Mouse (Mus musculus) G1E (cell line): ENCODE data around the gene Adora3. TPM values are rescaled to one million over a fixed set of nuclear protein-coding genes. Genes with fewer than 3 reads are reported as not detected.
A peak's percentile ranks its signal among the peaks of the same experiment; 100 is the strongest.

Experiments
- ATAC-seq: 2 replicates; pipeline ENCODE4 v1.8.0; 2016; ENCODE audit warnings: mild to moderate bottlenecking; ENCODE audit not compliant: insufficient number of reproducible peaks, poor library complexity, low FRiP score, severe bottlenecking; ENCODE audit errors: extremely low read depth
- DNase-seq: peaks from one replicate; pipeline ENCODE4 v3.0.0; 2012; ENCODE audit warnings: low spot score
- H3K27me3 ChIP-seq: 2 replicates; pipeline ENCODE4 v1.6.1; 2012; ENCODE audit warnings: mild to moderate bottlenecking, low read length, inconsistent platforms; ENCODE audit not compliant: insufficient read depth
- H3K36me3 ChIP-seq: replicated peaks from 2 replicates; pipeline ENCODE3; 2012; ENCODE audit warnings: mild to moderate bottlenecking, inconsistent platforms
- H3K4me1 ChIP-seq: 2 replicates; pipeline ENCODE4 v1.6.1; 2012; ENCODE audit warnings: low read depth, low read length, inconsistent platforms, mixed read lengths; ENCODE audit not compliant: insufficient read depth
- H3K4me3 ChIP-seq: 2 replicates; pipeline ENCODE4 v1.5.1; 2012; ENCODE audit warnings: low read depth, mild to moderate bottlenecking, inconsistent platforms, low read length, moderate library complexity, mixed read lengths
- H3K9me3 ChIP-seq: replicated peaks from 2 replicates; pipeline ENCODE4 v1.6.1; 2012; ENCODE audit warnings: inconsistent platforms
- CTCF ChIP-seq: IDR thresholded peaks from 2 replicates; pipeline ENCODE4 v1.5.1; 2012; ENCODE audit warnings: low read depth, low read length, inconsistent platforms, mixed read lengths
- GATA1 ChIP-seq: IDR thresholded peaks from 2 replicates; pipeline ENCODE4 v1.6.1; 2012; ENCODE audit warnings: borderline replicate concordance, low read length, inconsistent platforms, mixed read lengths
- GATA2 ChIP-seq: IDR thresholded peaks from 2 replicates; pipeline ENCODE4 v1.6.1; 2012; ENCODE audit warnings: low read depth, low read length, inconsistent platforms, borderline replicate concordance
- POLR2AphosphoS5 ChIP-seq: IDR thresholded peaks from 2 replicates; pipeline ENCODE4 v1.6.1; 2012; ENCODE audit warnings: low read depth, low read length, inconsistent platforms; ENCODE audit not compliant: insufficient replicate concordance
- TAL1 ChIP-seq: conservative IDR thresholded peaks from 2 replicates; pipeline ENCODE4 v1.6.1; 2012; ENCODE audit warnings: low read depth, low read length, inconsistent platforms, mixed read lengths
- polyA plus RNA-seq: library from polyadenylated mRNA; stranded (reverse); fragments of >175 nt; gene quantifications from 2 replicates; pipeline ENCODE4 v1.2.3, GENCODE M21; 2012
- total RNA-seq, 2 experiments: library from RNA; stranded (forward) in 1 of 2; stranded (reverse) in 1 of 2; fragments of 200-1000 nt in 1 of 2; fragments of >200 nt in 1 of 2; fragmentation: Nextera tagmentation in 1 of 2; gene quantifications; 2 replicates each; pipeline ENCODE4 v1.2.3; 2014 to 2017

Adora3 gene
- 1.4 TPM in 1 of 2 replicates, not detected in the other for total RNA-seq (2014; fragmentation: Nextera tagmentation)
- total RNA-seq (2017): 17.4 and 19.3 TPM in 2 replicates
- not detected in 2 replicates for polyA plus RNA-seq

DNA sequence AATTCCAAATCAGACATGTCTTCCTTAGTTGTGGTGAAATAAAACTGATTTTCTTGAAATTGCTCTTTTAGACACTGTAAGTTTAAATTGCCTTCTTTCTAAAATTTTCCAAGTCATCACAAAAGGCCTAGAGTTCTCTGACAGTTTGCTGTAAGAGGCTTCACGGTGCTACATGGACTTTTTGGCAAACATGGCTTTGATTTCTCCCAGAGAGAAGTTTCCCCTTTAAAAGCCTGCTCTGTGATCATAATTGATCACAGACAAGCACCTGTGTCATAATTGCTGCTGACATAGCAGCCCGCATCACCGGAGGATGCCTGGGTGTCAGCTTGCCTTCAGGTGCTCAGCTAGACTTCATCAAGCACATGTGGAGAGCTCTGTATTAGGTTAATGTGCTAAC, at the start of gene Adora3, which contains the start of gene Tmigd3:
Adora3 (plus strand) TSS at position 301 of the 400 bp plus-strand sequence.
Tmigd3 (plus strand) TSS at position 346 of the 400 bp plus-strand sequence.
- DNase-seq (no peak), ATAC-seq (no peak)
- Histone ChIP-seq H3K36me3 (no peaks in the 10 kb centered on the region), H3K27me3 (peaks cover 31% of the 10 kb centered on the region), H3K4me3 (no peak within 1 kb of the TSS), H3K9me3 (no peaks in the 10 kb centered on the region), H3K4me1 (peaks cover 7% of the 10 kb centered on the region)
- no peak for TF ChIP-seq GATA2
- TF ChIP-seq GATA1: no peak
- no peak for TF ChIP-seq POLR2AphosphoS5
- TF ChIP-seq CTCF: no peak
- TF ChIP-seq TAL1: no peak

DNA sequence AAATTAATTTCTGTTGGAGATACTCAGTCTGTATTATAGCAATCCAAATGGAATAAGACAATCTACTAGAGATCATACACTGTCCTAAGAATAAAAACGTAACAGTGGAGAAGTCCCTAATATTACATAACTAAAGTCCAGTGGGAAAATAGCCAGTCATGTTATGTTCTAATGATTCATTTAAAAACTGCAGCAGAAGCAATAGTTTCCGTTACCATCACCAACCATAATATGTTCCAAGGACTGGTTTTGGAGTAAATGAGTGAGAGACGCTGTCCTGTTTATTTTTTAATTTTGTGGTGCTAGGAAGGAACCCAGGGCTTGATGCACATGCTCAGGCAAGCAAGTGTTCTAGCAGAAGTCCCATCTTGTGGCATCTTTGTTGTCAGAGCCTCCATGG, 49.2 kb upstream of the Adora3 start:
- DNase-seq: no peak
- Histone ChIP-seq H3K4me1 (peaks cover 47% of the 10 kb centered on the region), H3K9me3 (no peaks in the 10 kb centered on the region), H3K36me3 (no peaks in the 10 kb centered on the region), H3K4me3 (no peak overlapping the region), H3K27me3 (no peaks in the 10 kb centered on the region)
- no peak for ATAC-seq
- TF ChIP-seq CTCF: no peak
- no peak for TF ChIP-seq POLR2AphosphoS5
- TF ChIP-seq GATA2: no peak

DNA sequence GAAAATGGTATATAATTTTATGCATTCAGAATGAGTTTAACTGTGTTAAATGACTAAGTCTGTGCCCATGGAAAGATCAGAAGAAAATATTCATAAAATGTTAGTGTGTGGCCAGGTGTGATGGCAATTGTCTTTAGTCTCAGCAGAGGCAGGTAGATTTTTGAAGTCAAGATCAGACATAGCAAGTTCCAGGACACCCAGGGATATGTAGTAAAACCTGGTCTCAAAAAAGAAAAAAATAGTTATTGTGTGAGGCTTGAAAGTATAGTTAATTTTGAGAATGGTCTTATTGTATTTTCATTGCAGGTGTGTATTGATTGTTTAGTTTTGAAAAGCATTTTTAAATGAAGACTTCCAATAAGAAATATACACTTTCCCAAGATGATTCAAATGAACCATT, 47.0 kb upstream of the Adora3 start:
- H3K4me3 ChIP-seq: no peak overlapping the region
- H3K27me3 ChIP-seq: no peaks in the 10 kb centered on the region
- peaks cover 33% of the 10 kb centered on the region for H3K4me1 ChIP-seq
- no peaks in the 10 kb centered on the region for H3K36me3 ChIP-seq
- no peak for DNase-seq
- TF ChIP-seq CTCF (no peak), TAL1 (no peak), POLR2AphosphoS5 (no peak), GATA2 (no peak), GATA1 (no peak)
- no peaks in the 10 kb centered on the region for H3K9me3 ChIP-seq
- no peak for ATAC-seq

DNA sequence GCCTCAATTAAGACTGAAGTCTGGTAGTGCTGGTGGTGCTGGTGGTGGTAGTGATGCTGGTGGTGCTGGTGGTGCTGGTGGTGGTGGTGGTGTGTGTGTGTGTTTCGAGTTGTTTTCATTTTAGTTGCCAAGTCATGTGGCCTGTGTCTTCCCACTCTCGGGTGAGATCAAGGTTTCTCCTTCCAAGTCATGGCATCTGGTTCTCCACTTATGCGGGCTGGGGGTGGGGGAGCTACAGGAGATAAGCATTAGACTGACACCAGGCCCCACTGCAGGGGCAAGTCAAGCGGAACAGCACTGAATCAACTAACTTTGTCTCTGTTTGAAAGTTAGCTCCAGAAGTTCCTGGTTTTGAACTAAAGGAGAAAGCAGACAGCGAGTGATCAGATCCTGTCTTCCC, 46.6 kb upstream of the Adora3 start:
- 0 out of 2 replicates have a peak, but pooled peaks have one; percentile 22 for ATAC-seq
- Histone ChIP-seq H3K27me3 (no peaks in the 10 kb centered on the region), H3K4me3 (no peak overlapping the region; the same call in 1 of the 2 replicates), H3K9me3 (no peaks in the 10 kb centered on the region), H3K36me3 (no peaks in the 10 kb centered on the region), H3K4me1 (peaks cover 29% of the 10 kb centered on the region)
- TF ChIP-seq CTCF (no peak), POLR2AphosphoS5 (no peak), GATA1 (no peak), GATA2 (no peak), TAL1 (no peak)
- DNase-seq: peak; percentile 31

DNA sequence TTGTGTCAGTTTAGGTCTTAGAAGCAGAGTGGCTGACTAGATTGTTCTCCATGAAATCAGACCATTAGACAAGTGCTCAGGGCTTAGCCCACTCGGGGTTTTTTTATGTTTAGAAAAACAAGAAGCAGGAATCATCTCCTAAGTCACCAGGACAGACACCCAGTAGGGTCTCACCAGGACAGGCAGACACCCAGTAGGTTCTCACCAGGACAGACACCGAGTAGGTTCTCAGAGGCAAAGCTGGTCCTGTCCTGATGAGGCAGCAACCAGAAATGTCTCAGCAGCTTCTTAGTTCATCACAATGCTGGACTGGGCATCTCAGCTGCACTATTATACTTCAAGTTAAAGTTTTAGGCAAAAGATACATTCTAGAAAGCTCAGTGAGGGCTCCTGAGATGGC, 46.0 kb upstream of the Adora3 start:
- H3K27me3 ChIP-seq: no peaks in the 10 kb centered on the region
- H3K4me1 ChIP-seq: peaks cover 26% of the 10 kb centered on the region
- no peaks in the 10 kb centered on the region for H3K9me3 ChIP-seq
- TF ChIP-seq CTCF (no peak), POLR2AphosphoS5 (no peak), GATA1 (no peak), TAL1 (no peak), GATA2 (no peak)
- DNase-seq: no peak
- ATAC-seq: no peak
- no peak overlapping the region for H3K4me3 ChIP-seq
- no peaks in the 10 kb centered on the region for H3K36me3 ChIP-seq

DNA sequence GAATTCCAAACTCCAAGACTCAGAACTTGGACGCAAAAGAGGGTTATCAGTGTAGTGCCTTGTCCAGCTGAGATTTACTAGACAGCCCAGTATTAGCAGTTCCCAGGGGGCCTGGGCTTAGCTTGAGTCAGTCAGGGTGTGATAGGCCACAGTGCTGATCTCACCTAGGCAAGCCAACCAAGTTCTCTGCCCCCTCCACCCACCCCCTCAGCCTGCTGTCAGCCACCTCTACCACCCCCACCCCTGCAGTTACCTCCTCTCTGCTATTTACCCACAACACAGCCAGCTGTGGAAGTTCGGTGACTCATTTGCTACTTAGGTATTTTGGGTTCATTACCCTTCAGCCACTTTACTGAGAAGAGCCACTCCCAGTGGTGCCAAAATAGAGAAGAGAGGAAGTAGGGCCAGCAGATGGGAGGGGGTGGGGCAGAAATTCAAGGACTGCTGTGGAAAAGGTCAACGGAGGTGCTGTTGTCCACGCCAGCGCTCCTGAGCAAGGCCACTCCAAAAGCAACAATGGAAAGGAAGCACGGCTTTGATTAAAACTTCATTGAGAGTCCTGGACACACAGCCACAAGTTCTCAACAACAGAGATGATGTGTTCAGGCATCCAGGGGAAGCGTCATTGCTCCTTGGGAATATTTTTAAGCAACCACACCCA, 45.0 kb upstream of the Adora3 start:
- TF ChIP-seq GATA2 (no peak), GATA1 (no peak), CTCF (no peak), TAL1 (no peak), POLR2AphosphoS5 (no peak)
- H3K36me3 ChIP-seq: no peaks in the 10 kb centered on the region
- ATAC-seq (peak; percentile 22; the same call in 1 of the 2 replicates), DNase-seq (peak; percentile 5)
- peaks cover 26% of the 10 kb centered on the region for H3K4me1 ChIP-seq
- H3K27me3 ChIP-seq: no peaks in the 10 kb centered on the region
- H3K9me3 ChIP-seq: no peaks in the 10 kb centered on the region
- no peak overlapping the region for H3K4me3 ChIP-seq
